ENCODE assay signal across 28 mouse cellular contexts in the genomic region with DNA sequence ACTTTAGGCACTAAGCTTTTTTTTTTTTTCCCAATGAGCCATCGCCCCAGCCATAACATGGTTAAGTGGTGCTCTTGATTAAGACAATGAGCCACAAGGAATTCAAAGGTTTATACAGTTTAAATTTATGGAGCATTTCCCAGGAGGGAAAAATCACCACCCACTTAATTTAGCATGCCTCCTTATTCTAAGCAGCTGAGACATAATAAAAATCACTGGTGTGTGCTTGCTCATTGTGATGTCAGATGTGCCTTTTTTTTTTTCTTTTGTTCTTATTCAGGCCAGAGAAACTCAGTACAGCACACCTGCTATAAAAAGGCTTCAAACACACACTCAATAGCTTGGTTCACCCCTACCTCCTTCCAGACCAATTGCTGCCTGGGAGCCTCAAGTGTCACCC.
DNase-seq lines count a peak whose midpoint lies in the region; ATAC-seq and TF ChIP-seq lines count a peak whose summit lies in the region.
"Had no signal": no experiment of that assay in that cellular context is flagged by ENCODE, and none has a peak within 500 bp of the region (broad histone marks: within the 10 kb centered on the region; RNA-seq: fewer than 3 reads in every experiment).

No protein-coding gene starts in this region.

- H3K9me3 ChIP-seq in kidney, embryonic 16.5 days (ENCODE audit: low read length): no peaks in the 10 kb centered on the region
- no peaks in the 10 kb centered on the region for H3K9me3 ChIP-seq in kidney, embryonic 14.5 days (ENCODE audit: control insufficient read depth, low read length)
- no peaks in the 10 kb centered on the region for H3K9me3 ChIP-seq in neural tube, embryonic 12.5 days
- H3K9me3 ChIP-seq: embryonic facial prominence, embryonic 12.5 days; embryonic facial prominence, embryonic 15.5 days; forebrain, embryonic 12.5 days; forebrain, embryonic 15.5 days; heart, embryonic 12.5 days; heart, embryonic 15.5 days; hindbrain, embryonic 12.5 days; hindbrain, embryonic 15.5 days had no signal

- H3K4me3 ChIP-seq in kidney, embryonic 16.5 days (ENCODE audit: low read length): no peak overlapping the region
- H3K4me3 ChIP-seq in kidney, embryonic 14.5 days (ENCODE audit: low read length): no peak overlapping the region
- no peak overlapping the region for H3K4me3 ChIP-seq in neural tube, embryonic 12.5 days
- no peak overlapping the region for H3K4me3 ChIP-seq in heart, adult 2 months
- H3K4me3 ChIP-seq: embryonic facial prominence, embryonic 12.5 days; embryonic facial prominence, embryonic 15.5 days; forebrain, embryonic 12.5 days; forebrain, embryonic 15.5 days; gastrocnemius, adult 2 months; heart, embryonic 12.5 days; heart, embryonic 15.5 days; hindbrain, embryonic 12.5 days; hindbrain, embryonic 15.5 days had no signal

- no peaks in the 10 kb centered on the region for H3K36me3 ChIP-seq in kidney, embryonic 16.5 days (ENCODE audit: insufficient read depth, low read length)
- H3K36me3 ChIP-seq in kidney, embryonic 14.5 days (ENCODE audit: control insufficient read depth, insufficient read depth, low read length): no peaks in the 10 kb centered on the region
- no peaks in the 10 kb centered on the region for H3K36me3 ChIP-seq in neural tube, embryonic 12.5 days
- no peaks in the 10 kb centered on the region for H3K36me3 ChIP-seq in heart, adult 2 months (ENCODE audit: control insufficient read depth, insufficient read depth, low read length)
- H3K36me3 ChIP-seq: embryonic facial prominence, embryonic 12.5 days; embryonic facial prominence, embryonic 15.5 days; forebrain, embryonic 12.5 days; forebrain, embryonic 15.5 days; heart, embryonic 12.5 days; heart, embryonic 15.5 days; hindbrain, embryonic 12.5 days; hindbrain, embryonic 15.5 days had no signal

- WGBS in kidney, embryonic 16.5 days: 45% methylated on average over 1 of the region's 1 CpGs
- WGBS in kidney, embryonic 14.5 days: 80% methylated on average over 1 of the region's 1 CpGs
- WGBS in neural tube, embryonic 12.5 days: 36% methylated on average over 1 of the region's 1 CpGs
- 67% methylated on average over 1 of the region's 1 CpGs for WGBS in heart, adult 2 months

- no peak for DNase-seq in frontal cortex, adult 2 months (ENCODE audit: extremely low spot score in 1 of 2, low spot score in 1 of 2)
- DNase-seq in neural tube, embryonic 10.5 days (ENCODE audit: extremely low spot score, low spot score): no peak
- no peak for DNase-seq in c-Kit-positive CD71-positive TER-119-positive erythroid progenitor cells, embryonic 14.5 days (ENCODE audit: low spot score)
- DNase-seq in heart, adult 2 months: no peak
- DNase-seq: adrenal gland, adult 8-10 months; adrenal gland, postnatal 25 days; cerebellum, adult 11 months; cerebellum, adult 2 months; cerebellum, adult 9-11 months; cerebellum, postnatal 25 days; gastrocnemius, adult 2 months; gastrocnemius, postnatal 14 days; heart, adult 11 months; heart, postnatal 10 days; heart, postnatal 36 days had no signal

- no peak overlapping the region for H3K4me2 ChIP-seq in kidney, embryonic 16.5 days (replicated peaks; ENCODE audit: low read depth, low read length)
- H3K4me2 ChIP-seq in kidney, embryonic 14.5 days (replicated peaks; ENCODE audit: low read depth, low read length): no peak overlapping the region
- H3K4me2 ChIP-seq in neural tube, embryonic 12.5 days (replicated peaks): no peak overlapping the region
- H3K4me2 ChIP-seq: embryonic facial prominence, embryonic 12.5 days; embryonic facial prominence, embryonic 15.5 days; forebrain, embryonic 12.5 days; forebrain, embryonic 15.5 days; heart, embryonic 12.5 days; heart, embryonic 15.5 days; hindbrain, embryonic 12.5 days; hindbrain, embryonic 15.5 days had no signal

- no peak overlapping the region for H3K9ac ChIP-seq in kidney, embryonic 16.5 days (replicated peaks; ENCODE audit: low read length)
- no peak overlapping the region for H3K9ac ChIP-seq in kidney, embryonic 14.5 days (ENCODE audit: low read depth, low read length)
- no peak overlapping the region for H3K9ac ChIP-seq in neural tube, embryonic 12.5 days
- no peak overlapping the region for H3K9ac ChIP-seq in heart, adult 2 months (ENCODE audit: low read depth, low read length)
- H3K9ac ChIP-seq: embryonic facial prominence, embryonic 12.5 days; embryonic facial prominence, embryonic 15.5 days; forebrain, embryonic 12.5 days; forebrain, embryonic 15.5 days; heart, embryonic 12.5 days; heart, embryonic 15.5 days; hindbrain, embryonic 12.5 days; hindbrain, embryonic 15.5 days had no signal

- TF ChIP-seq CTCF in heart, adult 2 months (IDR thresholded peaks at IDR 0.05): no peak

- ATAC-seq in frontal cortex, adult (ENCODE audit: low TSS enrichment): peak; percentile 67
- ATAC-seq in kidney, embryonic 16.5 days (ENCODE audit: low FRiP score, low TSS enrichment): peak; percentile 46; the same call in 1 of the 2 replicates
- ATAC-seq in kidney, embryonic 14.5 days (ENCODE audit: low FRiP score, low TSS enrichment): no peak; the same call in 1 of the 2 replicates
- ATAC-seq in neural tube, embryonic 12.5 days (ENCODE audit: low FRiP score, low read depth): peak; percentile 84
- ATAC-seq: activated CD4-positive, CD25-positive, alpha-beta regulatory T cell, adult 4 months; forebrain, embryonic 15.5 days had no signal

- no peaks in the 10 kb centered on the region for H3K79me2 ChIP-seq in heart, adult 2 months (replicated peaks; ENCODE audit: control insufficient read depth, insufficient read depth, low read length)

- no peak overlapping the region for H3K27ac ChIP-seq in kidney, embryonic 16.5 days (ENCODE audit: low read length)
- no peak overlapping the region for H3K27ac ChIP-seq in kidney, embryonic 14.5 days (ENCODE audit: low read depth, low read length)
- no peak overlapping the region for H3K27ac ChIP-seq in neural tube, embryonic 12.5 days
- H3K27ac ChIP-seq in heart, adult 2 months: no peak overlapping the region
- H3K27ac ChIP-seq: embryonic facial prominence, embryonic 12.5 days; embryonic facial prominence, embryonic 15.5 days; forebrain, embryonic 12.5 days; forebrain, embryonic 15.5 days; gastrocnemius, adult 2 months; heart, embryonic 15.5 days; hindbrain, embryonic 12.5 days; hindbrain, embryonic 15.5 days had no signal

- intact Hi-C loops in heart, adult 2 months (cut with DNase I): no loop called here

- no peaks in the 10 kb centered on the region for H3K27me3 ChIP-seq in kidney, embryonic 16.5 days (ENCODE audit: insufficient read depth, low read length)
- H3K27me3 ChIP-seq in kidney, embryonic 14.5 days (ENCODE audit: control insufficient read depth, insufficient read depth, low read length): no peaks in the 10 kb centered on the region
- H3K27me3 ChIP-seq in neural tube, embryonic 12.5 days (replicated peaks): no peaks in the 10 kb centered on the region
- H3K27me3 ChIP-seq in heart, adult 2 months (ENCODE audit: control insufficient read depth, insufficient read depth, low read length): no peaks in the 10 kb centered on the region
- H3K27me3 ChIP-seq: embryonic facial prominence, embryonic 12.5 days; embryonic facial prominence, embryonic 15.5 days; forebrain, embryonic 12.5 days; forebrain, embryonic 15.5 days; heart, embryonic 12.5 days; heart, embryonic 15.5 days; hindbrain, embryonic 12.5 days; hindbrain, embryonic 15.5 days had no signal

- TF ChIP-seq POLR2A in heart, adult 2 months (IDR thresholded peaks at IDR 0.05; ENCODE audit: insufficient read depth, low read depth, low read length): no peak

- no peak for TF ChIP-seq EP300 in heart, adult 2 months (IDR thresholded peaks at IDR 0.05; ENCODE audit: insufficient read depth, low read depth, low read length)

- H3K4me1 ChIP-seq in kidney, embryonic 16.5 days (ENCODE audit: insufficient read depth, low read length): no peaks in the 10 kb centered on the region
- H3K4me1 ChIP-seq in kidney, embryonic 14.5 days (ENCODE audit: control insufficient read depth, insufficient read depth, low read length): no peaks in the 10 kb centered on the region
- H3K4me1 ChIP-seq in neural tube, embryonic 12.5 days: no peaks in the 10 kb centered on the region
- H3K4me1 ChIP-seq in heart, adult 2 months (ENCODE audit: control insufficient read depth, insufficient read depth, low read length): no peaks in the 10 kb centered on the region
- H3K4me1 ChIP-seq: embryonic facial prominence, embryonic 12.5 days; embryonic facial prominence, embryonic 15.5 days; forebrain, embryonic 12.5 days; forebrain, embryonic 15.5 days; heart, embryonic 12.5 days; heart, embryonic 15.5 days; hindbrain, embryonic 12.5 days; hindbrain, embryonic 15.5 days had no signal
